Mouse (Mus musculus) left cerebral cortex, adult 9 months (tissue): ENCODE data around the gene Grid2ip.

Experiments used
- DNase-seq, 2 experiments: peaks; one replicate each; pipeline ENCODE4 v3.0.0; 2022; ENCODE audit warnings: low spot score in 2 of 2

Grid2ip gene

GRCm38 (mm10) chr5:143410841-143411395 lies 53.8 kb downstream of the Grid2ip start:
- DNase-seq: peak in 1 of 2 experiments; percentile 36

DNA sequence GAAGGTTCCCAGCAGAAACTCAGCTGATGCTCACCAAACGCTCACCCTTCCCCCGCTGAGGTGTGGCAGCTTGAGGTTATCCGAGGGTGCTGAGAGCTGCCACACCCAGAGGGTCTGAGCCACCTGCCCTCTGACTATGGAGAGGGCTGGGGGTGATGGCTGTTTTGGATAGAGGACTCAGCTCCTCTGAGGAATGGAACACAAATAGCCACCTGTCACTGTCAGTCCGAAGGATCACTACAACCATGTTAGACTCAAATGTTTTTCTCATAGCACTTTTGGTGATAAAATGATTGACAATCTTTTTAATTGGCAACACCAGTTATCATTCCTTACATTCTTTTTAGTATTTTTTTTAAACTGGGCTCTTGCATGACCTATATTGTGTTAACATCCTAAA lies 64.3 kb downstream of the Grid2ip start:
- no peak for DNase-seq

- no peak for DNase-seq
These were observed 65.9 kb downstream of the Grid2ip start for GRCm38 (mm10) chr5:143422990-143423389.

DNA sequence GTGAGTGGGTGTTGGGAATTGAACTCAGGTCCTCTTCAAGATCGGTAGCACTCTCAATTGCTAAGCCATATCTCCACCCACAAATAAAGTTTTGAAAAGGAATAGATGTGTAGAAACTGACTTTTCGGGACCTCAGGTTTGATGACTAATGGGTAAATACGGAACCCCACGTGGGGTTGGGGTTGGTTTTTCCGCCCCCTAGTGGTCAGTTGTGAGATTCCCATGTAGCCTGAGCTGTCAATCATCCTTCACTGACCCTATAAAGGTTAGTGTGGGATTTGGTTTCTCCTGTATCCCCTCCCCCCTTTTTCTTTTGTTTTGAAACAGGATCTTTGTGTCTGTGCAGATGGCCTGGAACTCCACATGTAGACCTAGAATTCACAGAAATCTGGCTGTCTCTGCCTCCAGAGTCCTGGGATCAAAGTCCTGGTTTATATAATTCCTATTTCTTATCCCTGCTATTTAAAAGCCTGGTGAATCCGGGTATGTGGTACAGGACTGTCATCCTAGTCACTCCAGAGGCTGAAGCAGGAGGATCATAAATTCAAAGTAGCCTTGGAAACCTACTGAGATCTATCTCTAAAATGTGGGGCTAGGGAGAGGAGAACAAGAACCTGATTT lies 66.9 kb downstream of the Grid2ip start:
- DNase-seq: peak in 1 of 2 experiments; percentile 50

GRCm38 (mm10) chr5:143434421-143434820 lies 77.3 kb downstream of the Grid2ip start:
- DNase-seq: peak in 1 of 2 experiments; percentile 53

GRCm38 (mm10) chr5:143441298-143441697 lies 84.2 kb downstream of the Grid2ip start:
- no peak for DNase-seq

GRCm38 (mm10) chr5:143441753-143442152 lies 84.6 kb downstream of the Grid2ip start:
- no peak for DNase-seq
